Mouse (Mus musculus) stomach, embryonic 15.5 days (tissue): Measurements from ENCODE around the gene Abhd16a. TPM values are rescaled to one million over a fixed set of nuclear protein-coding genes. Genes with fewer than 3 reads are reported as not detected.

Source experiments
- ATAC-seq: fragments of 200-750 bp; cut with Nextera tagmentation; 2 replicates; pipeline ENCODE4 v1.8.0; 2017; ENCODE audit warnings: low read depth, moderate number of reproducible peaks, moderate TSS enrichment; ENCODE audit not compliant: insufficient read depth, low FRiP score
- H3K27ac ChIP-seq: fragments of 300-500 bp; sonication (generic); 2 replicates; pipeline ENCODE4 v1.5.1; 2015; ENCODE audit warnings: mild to moderate bottlenecking, inconsistent platforms
- H3K27me3 ChIP-seq: fragments of 300-500 bp; sonication (generic); replicated peaks from 2 replicates; pipeline ENCODE4 v1.6.1; 2015; ENCODE audit warnings: inconsistent platforms
- H3K36me3 ChIP-seq: fragments of 300-500 bp; sonication (generic); 2 replicates; pipeline ENCODE4 v1.6.1; 2015; ENCODE audit warnings: inconsistent platforms
- H3K4me1 ChIP-seq: fragments of 300-500 bp; sonication (generic); 2 replicates; pipeline ENCODE4 v1.6.1; 2015; ENCODE audit warnings: inconsistent platforms
- H3K4me2 ChIP-seq: fragments of 300-500 bp; sonication (generic); 2 replicates; pipeline ENCODE4 v1.6.1; 2015; ENCODE audit warnings: mild to moderate bottlenecking, inconsistent platforms
- H3K4me3 ChIP-seq: fragments of 300-500 bp; sonication (generic); replicated peaks from 2 replicates; pipeline ENCODE4 v1.5.1; 2015; ENCODE audit warnings: inconsistent platforms
- H3K9ac ChIP-seq: fragments of 300-500 bp; sonication (generic); 2 replicates; pipeline ENCODE4 v1.6.1; 2015; ENCODE audit warnings: inconsistent platforms
- H3K9me3 ChIP-seq: fragments of 300-500 bp; sonication (generic); 2 replicates; pipeline ENCODE4 v1.6.1; 2016; ENCODE audit warnings: inconsistent platforms
- WGBS: fragments of 180-500 bp; shearing (Covaris S2); methylation state at CpG from one replicate; pipeline ENCODE4 v1.1.7; 2015; 5-methylcytosine and 5-hydroxymethylcytosine counted together
- polyA plus RNA-seq: library from polyadenylated mRNA; unstranded; fragments of >200 nt; fragmentation: Nextera tagmentation; extraction: Ambion mirVana; gene quantifications from 2 replicates; pipeline ENCODE4 v1.2.1, GENCODE M21; 2015

Gene Abhd16a
- polyA plus RNA-seq = 92.0 and 97.8 TPM in 2 replicates

DNA sequence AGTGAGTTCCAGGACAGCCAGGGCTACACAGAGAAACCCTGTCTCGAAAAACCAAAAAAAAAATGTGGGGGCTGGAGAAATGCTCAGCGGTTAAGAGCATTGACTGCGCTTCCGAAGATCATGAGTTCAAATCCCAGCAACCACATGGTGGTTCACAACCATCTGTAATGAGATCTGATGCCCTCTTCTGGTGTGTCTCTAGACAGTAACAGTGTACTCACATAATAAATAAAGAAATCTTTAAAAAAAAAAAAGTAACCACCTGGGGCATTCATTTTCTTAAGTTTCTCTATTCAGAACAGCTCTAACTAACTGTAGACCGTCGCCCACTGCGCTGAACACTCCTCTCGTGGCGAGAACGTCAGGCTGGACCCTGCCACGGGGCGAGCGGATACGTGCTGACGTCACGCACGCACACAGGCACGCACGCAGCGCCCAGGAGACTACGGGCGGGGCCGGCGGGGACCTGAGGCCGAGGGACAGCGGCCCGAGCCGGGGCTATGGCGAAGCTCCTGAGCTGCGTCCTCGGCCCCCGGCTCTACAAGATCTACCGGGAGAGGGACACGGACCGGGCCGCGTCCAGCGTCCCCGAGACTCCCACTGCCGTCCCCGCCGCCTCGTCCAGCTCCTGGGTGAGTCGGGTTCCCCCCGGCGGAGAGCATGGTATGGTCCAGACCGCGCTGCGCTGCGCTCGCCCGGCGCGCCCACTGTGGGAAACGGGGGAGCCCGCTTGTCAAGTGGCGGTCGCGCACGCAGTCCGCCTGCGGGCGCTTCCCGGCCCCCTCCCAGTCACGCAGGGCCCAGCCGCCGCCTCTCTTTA is at the start of gene Abhd16a:
TSS of gene Abhd16a (plus strand) at position 439 of the 820 bp plus-strand sequence.
- Histone ChIP-seq H3K27me3 (no peaks in the 10 kb centered on the region), H3K4me3 (peak within 1 kb of the TSS; percentile 70), H3K4me1 (peaks cover 9% of the 10 kb centered on the region), H3K27ac (peak within 1 kb of the TSS; percentile 97), H3K4me2 (peak within 1 kb of the TSS; percentile 60), H3K36me3 (peaks cover 19% of the 10 kb centered on the region), H3K9ac (peak within 1 kb of the TSS; percentile 80), H3K9me3 (no peaks in the 10 kb centered on the region)
- WGBS = 3% methylated on average over 67 of the region's 67 CpGs
- ATAC-seq = peak; percentile 95

DNA sequence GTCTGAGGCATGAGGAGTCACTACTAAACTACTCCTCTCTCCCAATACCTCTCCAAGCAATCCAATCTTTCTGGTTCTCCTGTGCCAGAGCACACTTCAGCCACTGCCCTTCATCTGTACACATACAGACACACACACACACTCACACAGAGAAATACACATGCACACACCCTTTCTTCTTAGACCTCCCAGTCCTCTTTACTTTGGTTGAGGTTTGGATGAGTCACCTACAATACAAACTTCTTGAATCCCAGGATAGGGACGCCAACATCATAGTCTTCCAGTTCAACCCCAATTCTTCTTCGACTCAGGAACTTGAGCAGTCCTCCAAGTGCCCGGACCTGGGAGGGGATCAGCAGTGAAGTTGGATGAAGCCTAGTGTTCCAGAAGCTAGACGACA is 45.3 kb upstream of the Abhd16a start:
- Histone ChIP-seq H3K27ac (peak overlapping the region; percentile 98), H3K9ac (no peak overlapping the region), H3K36me3 (no peaks in the 10 kb centered on the region), H3K4me2 (no peak overlapping the region), H3K4me3 (no peak overlapping the region), H3K4me1 (peaks cover 33% of the 10 kb centered on the region), H3K9me3 (no peaks in the 10 kb centered on the region), H3K27me3 (no peaks in the 10 kb centered on the region)
- WGBS = 68% methylated on average over 4 of the region's 4 CpGs
- no peak for ATAC-seq

DNA sequence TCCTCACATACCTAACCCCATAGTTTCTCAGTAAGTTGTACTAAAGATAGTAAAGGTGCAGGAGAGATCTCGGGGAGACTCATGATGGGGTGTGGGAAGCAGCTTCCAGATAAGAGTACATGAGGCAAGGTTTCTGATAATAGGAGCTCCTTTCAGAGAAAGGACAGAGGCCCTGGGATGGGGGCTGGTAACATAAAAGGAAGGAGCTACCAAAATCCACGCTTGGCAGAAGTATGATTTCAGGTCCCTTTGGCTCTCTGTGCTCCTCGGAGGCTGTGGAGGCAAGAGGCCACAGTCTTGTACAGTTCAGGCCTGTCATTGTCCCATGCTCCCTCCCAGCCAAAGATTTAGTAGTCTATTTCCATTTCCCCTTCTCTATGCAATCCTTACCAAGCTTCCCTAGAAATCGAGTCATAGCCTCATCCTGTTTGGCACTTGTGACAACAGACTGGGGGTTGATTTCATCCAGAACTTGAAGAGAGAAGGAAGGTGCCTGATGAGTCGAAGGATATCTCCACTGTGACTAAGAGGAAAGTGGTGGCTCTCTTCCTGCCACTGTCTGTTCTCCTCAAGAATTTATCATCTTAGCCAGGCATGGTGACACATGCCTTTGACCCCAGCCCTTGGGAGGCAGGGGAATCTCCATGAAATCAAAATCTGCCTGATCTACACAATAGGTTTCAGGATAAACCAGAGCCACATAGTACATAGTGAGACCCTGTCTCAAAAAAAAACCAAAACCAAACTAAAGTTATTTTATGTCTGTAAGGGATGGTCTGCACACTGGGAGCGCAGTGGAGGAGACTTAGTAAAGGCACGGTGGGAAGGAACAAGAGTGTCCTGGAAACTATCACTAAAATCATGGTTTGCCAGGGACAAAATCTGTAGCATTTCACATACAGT is 43.9 kb upstream of the Abhd16a start:
- H3K27ac ChIP-seq = peak overlapping the region; percentile 98
- peak overlapping the region; percentile 98 for H3K4me2 ChIP-seq
- peak overlapping the region; percentile 62 for H3K4me3 ChIP-seq
- WGBS = 67% methylated on average over 7 of the region's 7 CpGs
- no peaks in the 10 kb centered on the region for H3K27me3 ChIP-seq
- H3K4me1 ChIP-seq = peaks cover 36% of the 10 kb centered on the region
- ATAC-seq = no peak
- no peaks in the 10 kb centered on the region for H3K9me3 ChIP-seq
- no peak overlapping the region for H3K9ac ChIP-seq
- no peaks in the 10 kb centered on the region for H3K36me3 ChIP-seq

DNA sequence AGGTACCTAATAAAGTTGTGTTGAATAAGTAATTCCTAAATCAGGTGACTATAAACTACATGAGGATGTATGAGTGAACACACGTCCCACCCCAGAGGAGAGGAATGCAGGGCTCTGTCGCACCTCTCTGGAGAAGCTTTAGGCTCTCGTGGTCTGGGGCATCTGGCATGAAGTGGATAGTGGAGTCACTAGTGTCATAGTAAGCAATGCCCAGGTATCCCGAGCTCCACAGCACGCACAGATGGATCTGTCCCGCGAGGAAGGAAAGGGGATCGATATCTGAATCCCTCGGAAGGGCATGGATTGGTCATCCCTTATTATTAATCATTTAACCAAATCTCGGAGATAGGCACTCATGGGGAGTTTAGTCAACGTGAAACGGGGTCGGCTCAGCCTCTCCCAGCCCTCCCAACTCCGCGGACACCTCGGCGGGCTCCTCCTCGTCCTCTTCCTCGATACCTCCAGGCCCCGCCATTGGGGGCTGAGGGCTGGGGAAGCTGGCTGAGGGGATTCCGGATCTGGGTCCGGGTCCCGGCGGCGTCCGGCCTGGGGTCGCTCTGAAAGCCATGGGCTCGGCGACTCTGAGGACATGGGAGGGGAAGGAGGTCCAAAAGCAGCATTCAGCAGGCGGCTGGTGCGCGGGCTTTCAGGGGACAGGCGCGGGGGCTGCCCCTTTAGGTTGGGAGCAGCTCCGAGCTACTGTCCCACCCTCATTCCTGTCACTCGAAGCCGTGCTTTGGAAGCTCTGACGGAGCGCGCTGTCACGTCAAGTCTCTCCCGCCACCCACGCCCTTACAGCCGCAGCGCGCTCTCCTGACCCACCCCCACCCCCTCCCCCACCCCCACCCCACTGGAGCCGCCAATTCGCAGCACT is 43.0 kb upstream of the Abhd16a start:
- peaks cover 36% of the 10 kb centered on the region for H3K4me1 ChIP-seq
- H3K27me3 ChIP-seq = no peaks in the 10 kb centered on the region
- peak overlapping the region; percentile 98 for H3K4me2 ChIP-seq
- H3K27ac ChIP-seq = peak overlapping the region; percentile 98
- H3K9ac ChIP-seq = peak overlapping the region; percentile 92
- H3K4me3 ChIP-seq = peak overlapping the region; percentile 62
- no peak for ATAC-seq
- H3K9me3 ChIP-seq = no peaks in the 10 kb centered on the region
- no peaks in the 10 kb centered on the region for H3K36me3 ChIP-seq
- 3% methylated on average over 45 of the region's 48 CpGs for WGBS

DNA sequence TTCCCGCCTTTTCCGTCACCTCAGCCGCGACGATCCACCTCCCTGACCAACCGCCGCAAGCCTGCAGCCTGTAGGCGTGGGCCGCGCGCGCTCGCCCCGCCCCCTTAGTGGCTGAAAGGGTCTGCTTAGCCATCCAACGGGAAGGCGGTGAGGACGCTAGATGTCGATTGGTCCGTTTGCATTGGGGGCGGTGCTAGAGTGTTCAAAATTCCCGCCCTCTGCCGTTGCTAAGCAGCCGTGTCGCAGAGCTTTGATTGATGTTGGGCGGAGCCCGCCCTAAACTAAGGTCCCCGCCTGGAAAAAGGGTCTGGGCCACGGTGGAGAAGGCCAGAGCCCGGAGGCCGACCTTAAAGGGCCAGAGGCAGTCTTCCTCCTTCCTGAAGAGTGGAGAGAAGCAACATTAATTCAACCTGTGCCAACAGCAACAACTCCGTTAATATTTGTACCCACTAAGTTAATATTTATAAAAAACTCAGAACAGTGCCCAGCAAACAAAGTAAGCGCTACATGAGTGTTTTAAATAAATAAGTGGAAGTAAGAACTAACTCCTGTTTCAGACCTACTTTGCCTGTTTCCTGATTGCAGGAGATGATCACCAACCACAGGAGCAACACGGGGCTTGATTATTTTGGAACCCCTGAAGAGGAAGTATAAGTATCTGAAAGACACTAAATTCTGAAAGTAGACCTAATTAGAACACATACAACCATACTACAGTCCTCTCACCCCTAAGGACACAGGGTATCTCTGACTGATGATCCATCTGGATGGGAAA is 42.2 kb upstream of the Abhd16a start, which contains the start of gene Msh5:
TSS of gene Msh5 (minus strand) at position 65 of the 775 bp plus-strand sequence.
- peak within 1 kb of the TSS; percentile 92 for H3K9ac ChIP-seq
- H3K4me1 ChIP-seq = peaks cover 37% of the 10 kb centered on the region
- 1% methylated on average over 33 of the region's 33 CpGs for WGBS

DNA sequence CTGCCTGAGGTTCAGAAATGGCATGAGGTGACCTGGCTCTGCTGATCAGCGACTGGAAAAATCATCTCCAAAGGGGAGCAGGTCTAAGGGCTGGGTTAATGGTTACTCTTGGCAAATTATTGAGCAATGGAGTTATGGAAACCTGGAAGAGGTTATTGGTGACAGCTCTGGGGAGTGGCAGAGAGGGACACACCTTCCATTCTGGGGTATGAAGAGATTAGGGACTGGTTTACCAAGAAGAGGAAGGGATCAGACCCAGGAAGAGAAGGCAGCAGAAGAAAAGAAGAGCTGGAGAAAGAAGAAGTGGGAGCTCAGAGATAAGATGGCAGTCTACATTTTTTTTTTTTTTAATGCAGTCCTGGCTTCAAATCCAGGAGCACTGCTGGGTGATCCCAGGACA is 41.4 kb upstream of the Abhd16a start:
- Histone ChIP-seq H3K4me2 (peak overlapping the region; percentile 98), H3K4me3 (no peak overlapping the region; the same call in 1 of the 2 replicates), H3K9ac (no peak overlapping the region), H3K36me3 (peaks cover 1% of the 10 kb centered on the region; the same call in 1 of the 2 replicates), H3K27ac (peak overlapping the region; percentile 98), H3K9me3 (no peaks in the 10 kb centered on the region), H3K27me3 (no peaks in the 10 kb centered on the region), H3K4me1 (peaks cover 44% of the 10 kb centered on the region)
- WGBS = 31% methylated on average over 1 of the region's 1 CpGs
- no peak for ATAC-seq

More for the DNA sequence above, 42.2 kb upstream of the Abhd16a start, which contains the start of gene Msh5:
- no peaks in the 10 kb centered on the region for H3K27me3 ChIP-seq
- H3K4me2 ChIP-seq = peak within 1 kb of the TSS; percentile 98
- peak; percentile 96 for ATAC-seq
- no peaks in the 10 kb centered on the region for H3K36me3 ChIP-seq
- no peaks in the 10 kb centered on the region for H3K9me3 ChIP-seq
- peak within 1 kb of the TSS; percentile 98 for H3K27ac ChIP-seq
- peak within 1 kb of the TSS; percentile 62 for H3K4me3 ChIP-seq

DNA sequence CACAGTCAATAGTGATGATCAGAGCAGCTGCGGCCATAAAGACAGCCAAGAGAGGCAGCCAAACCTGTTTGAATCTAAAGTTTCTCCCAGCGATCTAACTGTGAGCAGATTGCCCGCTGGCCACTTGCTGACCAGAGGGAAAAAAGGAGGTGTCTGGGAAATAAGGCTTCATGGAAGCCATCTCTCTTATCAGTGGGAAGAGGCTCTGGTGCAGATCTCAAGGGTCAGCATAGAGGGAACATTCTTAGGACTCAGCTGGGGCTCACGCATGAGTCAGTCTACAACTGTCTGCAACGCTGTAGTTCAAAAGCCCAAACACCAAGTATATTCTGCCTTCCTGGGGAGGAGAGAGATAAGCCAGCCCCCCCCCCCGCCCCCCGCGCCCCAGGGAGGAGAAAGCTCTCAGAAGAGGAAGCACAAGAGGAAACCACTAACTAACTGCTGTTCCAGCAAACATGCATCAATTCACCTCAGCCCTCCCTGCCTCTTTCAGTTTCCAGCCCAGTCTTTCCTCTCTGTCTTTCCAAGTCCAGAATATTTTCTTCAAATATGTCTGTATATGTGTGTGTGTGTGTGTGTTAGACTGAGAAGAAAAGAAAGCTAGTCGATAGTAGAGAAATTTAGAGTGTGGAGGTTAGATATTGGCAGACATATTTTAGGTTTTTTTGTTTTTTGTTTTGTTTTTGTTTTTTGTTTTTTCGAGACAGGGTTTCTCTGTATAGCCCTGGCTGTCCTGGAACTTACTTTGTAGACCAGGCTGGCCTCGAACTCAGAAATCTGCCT is 40.7 kb upstream of the Abhd16a start:
- no peak overlapping the region for H3K9ac ChIP-seq
- WGBS = 23% methylated on average over 11 of the region's 11 CpGs

DNA sequence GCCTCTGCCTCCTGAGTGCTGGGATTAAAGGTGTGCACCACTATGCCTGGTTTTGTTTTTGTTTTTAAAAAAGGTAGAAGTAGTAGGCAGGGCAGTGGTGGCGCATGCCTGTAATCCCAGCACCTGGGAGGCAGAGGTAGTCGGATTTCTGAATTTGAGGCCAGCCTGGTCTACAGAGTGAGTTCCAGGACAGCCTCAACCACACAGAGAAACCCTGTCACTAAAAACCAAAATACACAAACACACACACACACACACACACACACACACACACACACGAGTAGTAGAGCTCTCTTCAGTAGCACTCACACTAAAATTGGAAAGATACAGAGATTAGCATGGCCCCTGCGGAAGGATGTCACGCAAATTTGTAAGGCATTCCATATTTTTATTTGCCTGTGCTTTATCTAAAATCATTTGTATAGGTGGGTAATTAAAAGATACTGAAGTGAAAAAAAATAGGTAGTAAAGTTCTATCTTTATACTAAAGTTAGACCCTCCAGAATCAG is 40.1 kb upstream of the Abhd16a start:
- Histone ChIP-seq H3K4me3 (peak overlapping the region; percentile 65; the same call in 1 of the 2 replicates), H3K36me3 (peaks cover 9% of the 10 kb centered on the region), H3K9ac (no peak overlapping the region), H3K27ac (peak overlapping the region; percentile 98), H3K4me1 (peaks cover 47% of the 10 kb centered on the region), H3K27me3 (no peaks in the 10 kb centered on the region), H3K4me2 (peak overlapping the region; percentile 80), H3K9me3 (no peaks in the 10 kb centered on the region)
- 68% methylated on average over 5 of the region's 5 CpGs for WGBS
- ATAC-seq = no peak

More for the DNA sequence above, 40.7 kb upstream of the Abhd16a start:
- Histone ChIP-seq H3K4me1 (peaks cover 45% of the 10 kb centered on the region), H3K36me3 (peaks cover 5% of the 10 kb centered on the region; the same call in 1 of the 2 replicates), H3K27me3 (no peaks in the 10 kb centered on the region), H3K4me3 (no peak overlapping the region; the same call in 1 of the 2 replicates), H3K4me2 (peak overlapping the region; percentile 98), H3K27ac (peak overlapping the region; percentile 98), H3K9me3 (no peaks in the 10 kb centered on the region)
- ATAC-seq = no peak

DNA sequence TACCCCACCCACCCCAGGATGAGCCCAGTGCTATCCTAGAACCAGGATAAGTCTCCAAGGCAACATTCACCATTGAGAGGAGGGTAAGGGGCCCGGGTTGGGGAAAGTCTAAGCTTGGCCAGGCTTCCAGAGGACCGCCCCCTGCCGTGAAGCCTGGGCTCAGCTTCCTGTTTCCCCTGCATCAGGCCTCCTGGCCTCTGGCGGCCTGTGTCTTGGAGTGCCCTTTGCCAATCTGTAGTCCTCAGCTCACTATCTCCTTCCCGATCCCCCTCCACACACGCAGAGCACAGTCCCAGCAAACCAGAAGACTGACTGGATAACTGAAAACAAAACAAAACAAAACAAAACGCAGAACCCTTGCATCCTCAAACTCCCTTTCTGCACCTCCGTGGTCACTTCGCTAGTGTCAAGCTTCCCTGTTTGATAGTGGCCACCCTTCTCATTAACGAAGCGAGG is 39.5 kb upstream of the Abhd16a start, which contains the start of gene Clic1:
TSS of gene Clic1 (plus strand) at position 406 of the 456 bp plus-strand sequence.
- under 1% methylated on average over 11 of the region's 11 CpGs for WGBS
- peak within 1 kb of the TSS; percentile 70 for H3K9ac ChIP-seq
- H3K27ac ChIP-seq = peak within 1 kb of the TSS; percentile 98
- peaks cover 14% of the 10 kb centered on the region for H3K36me3 ChIP-seq
- no peaks in the 10 kb centered on the region for H3K27me3 ChIP-seq
- H3K4me2 ChIP-seq = peak within 1 kb of the TSS; percentile 80
- ATAC-seq = 0 out of 2 replicates have a peak, but pooled peaks have one; percentile 3
- peak within 1 kb of the TSS; percentile 65 for H3K4me3 ChIP-seq
- H3K9me3 ChIP-seq = no peaks in the 10 kb centered on the region
- H3K4me1 ChIP-seq = peaks cover 44% of the 10 kb centered on the region
